In genomic region chr9:99469681-99470273, GRCm38 (mm10) we compare ENCODE assay signal across 11 mouse cellular contexts. TPM values are rescaled to one million over a fixed set of nuclear protein-coding genes. Genes with fewer than 3 reads are reported as not detected.
DNase-seq lines count a peak whose midpoint lies in the region; ATAC-seq and TF ChIP-seq lines count a peak whose summit lies in the region.
"Had no signal": no experiment of that assay in that cellular context is flagged by ENCODE, and none has a peak within 500 bp of the region (broad histone marks: within the 10 kb centered on the region; RNA-seq: fewer than 3 reads in every experiment).

No protein-coding gene starts in this region.

- WGBS in thymus, adult 2 months = 53% methylated on average over 8 of the region's 8 CpGs
- WGBS in liver, embryonic 13.5 days (ENCODE audit: insufficient replicate concordance) = 35% methylated on average over 8 of the region's 8 CpGs
- WGBS in cerebellum, adult 2 months = 66% methylated on average over 8 of the region's 8 CpGs

- no peaks in the 10 kb centered on the region for H3K36me3 ChIP-seq in thymus, adult 2 months (ENCODE audit: control insufficient read depth, insufficient read depth, low read length)
- no peaks in the 10 kb centered on the region for H3K36me3 ChIP-seq in liver, embryonic 13.5 days
- H3K36me3 ChIP-seq: embryonic facial prominence, embryonic 12.5 days had no signal

- no peaks in the 10 kb centered on the region for H3K27me3 ChIP-seq in thymus, adult 2 months (ENCODE audit: control insufficient read depth, insufficient read depth, low read length)
- H3K27me3 ChIP-seq in liver, embryonic 13.5 days = no peaks in the 10 kb centered on the region
- H3K27me3 ChIP-seq in cerebellum, adult 2 months (ENCODE audit: control insufficient read depth, insufficient read depth, low read length) = no peaks in the 10 kb centered on the region
- H3K27me3 ChIP-seq: embryonic facial prominence, embryonic 12.5 days had no signal

- H3K9ac ChIP-seq in liver, embryonic 13.5 days = 0 out of 2 replicates have a peak overlapping the region, but pooled peaks have one; percentile 0
- H3K9ac ChIP-seq: embryonic facial prominence, embryonic 12.5 days had no signal

- H3K4me3 ChIP-seq in thymus, adult 2 months (ENCODE audit: control insufficient read depth, insufficient read depth, low read length) = no peak overlapping the region
- peak overlapping the region; percentile 28; the same call in 1 of the 2 replicates for H3K4me3 ChIP-seq in liver, embryonic 13.5 days (replicated peaks)
- H3K4me3 ChIP-seq in cerebellum, adult 2 months (replicated peaks; ENCODE audit: insufficient read depth, low read depth, low read length) = no peak overlapping the region
- H3K4me3 ChIP-seq: embryonic facial prominence, embryonic 12.5 days had no signal

- no peaks in the 10 kb centered on the region for H3K9me3 ChIP-seq in liver, embryonic 13.5 days (replicated peaks)
- H3K9me3 ChIP-seq: embryonic facial prominence, embryonic 12.5 days had no signal

- H3K4me1 ChIP-seq in thymus, adult 2 months (replicated peaks; ENCODE audit: control insufficient read depth, insufficient read depth, low read length) = no peaks in the 10 kb centered on the region
- H3K4me1 ChIP-seq in liver, embryonic 13.5 days (replicated peaks) = peaks cover 22% of the 10 kb centered on the region
- H3K4me1 ChIP-seq in cerebellum, adult 2 months (ENCODE audit: control insufficient read depth, insufficient read depth, low read length) = peaks cover 10% of the 10 kb centered on the region
- H3K4me1 ChIP-seq: embryonic facial prominence, embryonic 12.5 days had no signal

- intact Hi-C loops in left cerebral cortex, postnatal 14 days (cut with DNase I) = loop anchor here (10.0 kb wide), 1 partner anchor 195 kb away; no protein-coding TSS in a partner anchor

- peak; percentile 41 to 80 for DNase-seq in adrenal gland, adult (ENCODE audit: inconsistent age in 2 of 2, low spot score in 1 of 2)
- no peak for DNase-seq in adrenal gland, adult 8-10 months
- DNase-seq in thymus, adult 2 months = peak; percentile 22
- DNase-seq in thymus, adult 18-20 months = no peak
- DNase-seq in liver, embryonic 13.5 days = no peak
- no peak for DNase-seq in right cerebral cortex, postnatal 4 days
- no peak for DNase-seq in cerebellum, adult 2 months
- no peak for DNase-seq in left cerebral cortex, postnatal 14 days (ENCODE audit: low spot score in 2 of 2)
- DNase-seq: heart, postnatal 4 days had no signal

- TF ChIP-seq CTCF in thymus, adult 2 months (IDR thresholded peaks at IDR 0.05; ENCODE audit: borderline replicate concordance, control insufficient read depth, extremely low read depth, insufficient read depth, low read length, poor library complexity) = no peak
- TF ChIP-seq CTCF in cerebellum, adult 2 months (IDR thresholded peaks at IDR 0.05; ENCODE audit: borderline replicate concordance, insufficient read depth, low read depth, low read length) = no peak

- no peak overlapping the region for H3K27ac ChIP-seq in thymus, adult 2 months (ENCODE audit: control insufficient read depth, insufficient read depth, low read length)
- H3K27ac ChIP-seq in liver, embryonic 13.5 days = no peak overlapping the region
- no peak overlapping the region for H3K27ac ChIP-seq in cerebellum, adult 2 months (ENCODE audit: insufficient read depth, low read length)
- H3K27ac ChIP-seq: embryonic facial prominence, embryonic 12.5 days had no signal

- TF ChIP-seq POLR2A in thymus, adult 2 months (IDR thresholded peaks at IDR 0.05; ENCODE audit: control insufficient read depth, extremely low read depth, insufficient read depth, low read length, poor library complexity) = no peak
- TF ChIP-seq POLR2A in cerebellum, adult 2 months (IDR thresholded peaks at IDR 0.05; ENCODE audit: borderline replicate concordance, insufficient read depth, low read length) = no peak

- 0 out of 2 replicates have a peak, but pooled peaks have one; percentile 39 for ATAC-seq in liver, embryonic 13.5 days (ENCODE audit: low read depth)

- peak overlapping the region; percentile 59 for H3K4me2 ChIP-seq in liver, embryonic 13.5 days
- H3K4me2 ChIP-seq: embryonic facial prominence, embryonic 12.5 days had no signal

RNA-seq across cellular contexts. Expression of gene Nme9, which starts 18.5 kb away (rescaled TPM):
- total RNA-seq in adrenal gland, adult 8-10 months (2022) = not detected
- polyA plus RNA-seq in thymus, adult 2 months (2012; rRNA removed) = 0.43 TPM in 1 of 2 replicates, not detected in the other
- polyA plus RNA-seq in liver, embryonic 13.5 days (2015; fragmentation: Nextera tagmentation; extraction: Ambion mirVana) = not detected in 2 replicates
- 0.15 and 0.49 TPM in 2 replicates for polyA plus RNA-seq in cerebellum, adult 2 months (2012; rRNA removed)
- total RNA-seq in left cerebral cortex, postnatal 14 days (2021) = not detected
- total RNA-seq: heart, postnatal 4 days had no signal
- polyA plus RNA-seq: C2C12; embryonic facial prominence, embryonic 12.5 days had no signal

RNA-seq across cellular contexts. Expression of gene Mras, which starts 32.6 kb away (rescaled TPM):
- 100 to 1,000 TPM in 2 of 4 experiments, 10 to 100 TPM in 2; 57.5 to 105 (median 81.7) TPM for total RNA-seq in adrenal gland, adult 8-10 months (2022)
- polyA plus RNA-seq in thymus, adult 2 months (2012; rRNA removed) = 7.4 and 14.9 TPM in 2 replicates
- 3.2 and 5.5 TPM in 2 replicates for polyA plus RNA-seq in liver, embryonic 13.5 days (2015; fragmentation: Nextera tagmentation; extraction: Ambion mirVana)
- polyA plus RNA-seq in cerebellum, adult 2 months (2012; rRNA removed) = 68.9 and 81.5 TPM in 2 replicates
- 100 to 1,000 TPM; 146 to 154 TPM for total RNA-seq in left cerebral cortex, postnatal 14 days (2021)

Comparison
In these comparisons a context has a peak if more than half of its experiments do, and no peak if none do; other contexts are left out.
1. DNase-seq: peak in adrenal gland, adult (2 of 2) and thymus, adult 2 months (single experiment); none in adrenal gland, adult 8-10 months (single experiment), thymus, adult 18-20 months (0 of 2), liver, embryonic 13.5 days (single experiment), right cerebral cortex, postnatal 4 days (single experiment), cerebellum, adult 2 months (0 of 2) and left cerebral cortex, postnatal 14 days (0 of 2).